Mouse (Mus musculus) frontal cortex, adult (tissue): Measurements from ENCODE around the gene Lsg1.

Experiments used
- ATAC-seq: cut with Nextera tagmentation; 2 replicates; pipeline ENCODE4 v1.9.2; 2017; ENCODE audit warnings: mild to moderate bottlenecking, moderate library complexity, mixed read lengths; ENCODE audit not compliant: low TSS enrichment

The Lsg1 gene

DNA sequence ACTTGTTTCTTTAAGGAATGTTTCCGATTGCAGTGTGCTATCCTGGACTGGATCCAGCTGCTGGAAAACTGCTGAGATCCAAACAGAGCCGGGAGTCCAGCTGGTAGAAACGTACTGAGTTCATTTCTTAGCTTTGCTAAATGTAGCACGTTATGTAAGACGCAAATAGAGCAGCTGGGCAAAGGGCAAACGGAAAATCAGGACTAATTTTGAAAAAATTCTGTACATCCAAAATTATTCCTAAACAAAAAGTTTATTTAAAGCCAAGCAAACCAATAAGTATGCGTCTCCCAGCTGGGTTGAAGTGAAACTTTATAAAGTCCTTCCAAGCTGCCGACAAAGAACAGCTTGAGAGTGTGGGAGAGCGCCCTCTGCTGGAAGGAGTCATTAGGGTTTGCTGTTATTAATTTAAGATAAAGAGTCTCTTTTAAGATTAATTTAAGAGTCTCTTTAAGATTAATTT is 67.0 kb downstream of the Lsg1 start:
- peak; percentile 60 for ATAC-seq

DNA sequence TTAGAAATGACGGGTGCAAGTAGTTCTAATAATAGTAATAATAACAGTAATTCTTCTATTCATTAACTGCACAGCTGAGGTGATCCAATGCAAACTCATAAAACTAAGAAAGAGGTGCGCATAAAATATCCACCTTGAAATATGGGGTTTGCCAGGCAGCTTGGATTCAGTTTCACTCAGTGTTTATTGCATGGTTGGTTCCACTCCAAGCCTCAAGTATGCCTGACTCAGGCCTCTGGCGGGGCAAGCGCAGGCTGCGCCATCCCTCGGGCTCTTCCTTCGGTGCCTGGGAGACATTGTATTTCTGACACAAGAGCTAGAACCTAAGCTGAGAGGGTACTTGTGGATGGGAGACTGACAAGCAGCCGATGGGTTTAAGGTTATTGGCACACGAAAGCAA is 68.8 kb downstream of the Lsg1 start:
- ATAC-seq = no peak

DNA sequence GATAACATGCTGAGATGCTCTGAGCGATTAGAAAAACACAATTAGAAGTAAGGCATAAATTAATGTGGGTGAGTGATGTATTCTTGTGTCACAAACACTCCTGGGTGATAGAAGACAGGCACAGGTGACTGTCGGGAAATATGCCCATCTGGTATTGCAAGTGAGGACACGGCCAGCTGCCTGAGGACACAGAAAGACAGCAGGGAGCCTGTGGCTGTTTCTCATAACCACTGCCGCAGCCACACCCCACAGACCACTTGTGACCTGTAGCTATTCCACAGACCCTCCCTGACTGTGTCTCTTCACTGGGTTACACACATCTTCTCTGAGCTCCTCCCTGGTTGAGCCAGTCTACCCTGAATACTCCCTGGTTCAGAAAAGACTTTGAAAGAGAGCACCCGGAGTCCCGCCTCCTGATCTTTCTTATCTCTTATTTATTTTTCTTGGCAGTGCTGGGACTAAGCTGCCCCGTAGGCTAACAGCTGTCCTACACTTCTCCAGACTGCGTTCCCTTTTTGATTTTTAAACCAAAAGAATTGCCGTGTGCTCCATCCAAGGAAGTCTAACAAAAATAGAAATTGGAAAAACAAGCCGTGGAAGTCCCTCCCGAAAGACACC is 69.6 kb downstream of the Lsg1 start:
- no peak for ATAC-seq

DNA sequence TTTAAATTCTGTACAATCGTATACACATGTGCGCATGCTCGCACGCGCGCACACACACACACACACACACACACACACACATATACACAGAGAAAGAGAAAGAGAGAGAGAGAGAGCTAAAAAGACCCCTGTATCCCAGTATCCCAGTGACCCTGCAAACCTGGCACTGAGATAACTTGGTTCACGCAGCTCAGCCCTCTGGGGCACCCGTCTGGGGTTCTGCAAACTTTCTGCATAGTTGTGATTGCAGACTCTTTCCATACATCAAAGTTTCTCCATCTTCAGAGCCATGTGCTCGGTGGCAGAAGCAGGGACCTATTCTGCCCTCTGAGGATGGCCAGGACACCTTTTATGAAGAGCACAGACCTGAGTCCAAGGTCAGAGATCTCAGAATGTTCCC is 70.4 kb downstream of the Lsg1 start:
- no peak for ATAC-seq

DNA sequence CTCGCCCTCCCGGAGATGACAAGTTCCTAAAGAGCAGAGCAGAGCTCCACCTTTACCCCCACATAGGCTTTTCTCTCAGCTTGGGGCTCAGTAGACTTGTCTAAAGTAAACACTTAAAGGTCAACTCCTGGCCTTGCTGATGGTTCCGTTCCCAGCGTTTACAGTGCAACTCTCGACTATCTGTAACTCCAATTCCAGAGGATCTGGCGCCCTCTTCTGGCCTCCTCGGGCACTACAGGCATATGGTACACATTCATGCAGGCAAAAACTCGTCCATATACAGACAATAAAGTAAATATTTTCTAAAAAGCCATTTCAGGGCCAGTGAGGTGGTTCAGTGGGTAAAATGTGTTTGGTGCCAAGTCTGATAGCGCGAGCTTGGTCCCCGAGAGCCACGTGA is 72.0 kb downstream of the Lsg1 start:
- no peak for ATAC-seq

DNA sequence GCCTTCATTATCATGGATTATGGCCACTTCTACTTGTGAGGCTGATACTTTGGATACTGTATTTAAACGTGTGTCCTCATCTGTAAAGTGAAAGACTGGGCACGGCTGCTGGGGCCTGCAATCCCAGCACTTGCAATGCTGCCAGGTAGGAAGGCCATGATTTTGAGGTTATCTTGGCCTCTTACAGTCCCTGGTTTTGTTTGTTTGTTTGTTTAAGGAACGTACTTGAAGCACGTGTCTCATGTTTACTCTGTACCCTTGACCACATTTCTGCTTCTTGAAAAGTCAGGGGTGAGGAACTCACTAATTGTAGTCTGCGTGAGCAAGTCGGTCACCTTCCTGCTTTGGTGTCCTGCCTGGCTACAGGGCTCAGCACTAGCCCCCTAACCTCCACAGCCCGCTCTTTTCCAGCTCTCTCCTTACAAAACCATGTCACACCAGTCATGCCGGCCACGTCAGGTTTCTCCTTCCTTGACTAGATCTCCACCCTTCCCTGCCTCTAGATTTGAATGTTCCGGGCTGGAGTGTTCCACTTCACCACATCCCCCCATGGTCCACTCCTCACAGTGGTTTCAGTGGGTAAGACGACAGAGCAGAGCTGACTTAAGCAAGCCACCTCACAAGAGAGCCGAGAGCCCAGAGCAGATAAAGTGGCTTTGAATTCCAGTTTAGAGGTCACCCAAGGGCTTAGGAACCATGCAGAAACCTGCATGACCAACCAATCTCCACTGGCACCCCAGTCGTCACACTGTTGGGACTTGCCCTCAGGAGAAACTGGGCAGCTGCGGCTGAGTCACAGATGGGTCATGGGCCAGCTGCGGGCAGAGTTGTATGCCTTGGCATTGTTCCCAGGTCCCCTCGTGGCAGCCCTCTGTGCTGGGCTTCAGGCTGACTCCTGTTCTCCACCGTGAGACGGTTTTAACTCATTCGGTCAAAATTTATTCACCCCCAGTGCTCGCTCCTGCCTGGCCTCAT is 74.1 kb downstream of the Lsg1 start:
- ATAC-seq = no peak

DNA sequence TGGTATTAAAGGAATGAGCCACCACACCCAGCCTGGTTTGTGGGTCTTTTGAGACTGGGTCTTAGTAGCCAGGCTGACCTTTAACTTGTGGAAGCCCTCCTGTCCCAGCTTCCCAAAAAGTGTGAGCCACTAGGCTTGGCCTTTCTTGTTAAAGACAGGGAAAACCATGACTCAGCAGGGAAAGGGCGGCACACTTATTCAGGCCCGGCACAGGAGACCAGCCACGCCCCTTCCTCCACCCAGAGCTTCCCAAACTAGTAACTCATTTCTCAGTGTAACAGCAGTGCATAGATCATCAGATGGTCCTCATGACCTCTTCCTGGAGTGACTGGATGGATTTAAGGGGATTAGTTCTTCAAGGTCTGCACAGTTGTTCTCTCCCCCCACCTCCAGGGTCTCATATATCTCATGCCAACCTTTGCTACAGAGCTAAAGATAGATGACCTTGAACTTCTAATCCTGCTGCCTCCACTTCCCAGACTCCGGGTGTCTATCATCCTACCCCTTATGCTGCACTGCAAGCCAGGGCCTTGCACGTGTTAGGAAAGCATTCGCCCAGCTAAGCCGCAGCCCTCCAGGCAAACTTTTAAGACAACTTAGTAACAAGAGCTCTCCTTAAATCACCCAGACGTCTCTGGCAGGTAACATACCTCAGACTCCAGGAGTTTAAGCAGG is 74.9 kb downstream of the Lsg1 start:
- ATAC-seq = no peak

DNA sequence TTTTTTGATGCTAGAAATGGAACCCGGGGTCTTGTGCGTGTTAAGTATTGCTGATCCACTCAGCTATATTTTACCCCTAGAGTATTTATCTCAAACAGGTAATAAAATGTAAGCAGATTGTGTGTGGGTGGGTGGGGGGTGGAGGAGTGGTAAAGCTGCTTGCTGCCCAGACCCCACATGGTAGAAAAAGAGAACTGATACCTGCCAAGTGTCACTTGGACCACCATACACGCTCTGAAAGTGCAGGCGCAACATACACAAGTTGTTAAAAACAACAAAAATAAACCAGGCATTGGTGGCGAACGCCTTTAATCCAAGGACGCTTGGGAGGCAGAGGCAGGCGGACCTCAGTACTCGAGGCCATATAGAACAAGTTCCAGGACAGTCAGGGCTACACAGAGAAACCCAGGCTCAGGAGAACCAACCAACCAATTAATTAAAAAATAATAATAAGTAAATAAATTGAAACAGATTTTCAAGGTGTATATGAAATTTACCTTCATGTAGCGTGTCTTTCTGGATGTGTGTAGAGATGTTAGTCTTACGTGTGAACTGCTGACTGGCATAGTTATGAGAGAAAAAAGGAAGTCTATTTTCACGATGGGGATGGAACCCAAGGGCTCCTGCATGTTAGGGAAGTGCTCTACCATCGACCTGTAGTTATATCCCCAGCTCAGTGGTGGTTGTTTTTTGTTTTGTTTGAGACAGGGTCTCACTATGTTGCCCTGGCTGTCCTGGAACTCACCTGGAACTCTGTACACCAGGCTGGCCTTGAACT is 75.6 kb downstream of the Lsg1 start:
- no peak for ATAC-seq

DNA sequence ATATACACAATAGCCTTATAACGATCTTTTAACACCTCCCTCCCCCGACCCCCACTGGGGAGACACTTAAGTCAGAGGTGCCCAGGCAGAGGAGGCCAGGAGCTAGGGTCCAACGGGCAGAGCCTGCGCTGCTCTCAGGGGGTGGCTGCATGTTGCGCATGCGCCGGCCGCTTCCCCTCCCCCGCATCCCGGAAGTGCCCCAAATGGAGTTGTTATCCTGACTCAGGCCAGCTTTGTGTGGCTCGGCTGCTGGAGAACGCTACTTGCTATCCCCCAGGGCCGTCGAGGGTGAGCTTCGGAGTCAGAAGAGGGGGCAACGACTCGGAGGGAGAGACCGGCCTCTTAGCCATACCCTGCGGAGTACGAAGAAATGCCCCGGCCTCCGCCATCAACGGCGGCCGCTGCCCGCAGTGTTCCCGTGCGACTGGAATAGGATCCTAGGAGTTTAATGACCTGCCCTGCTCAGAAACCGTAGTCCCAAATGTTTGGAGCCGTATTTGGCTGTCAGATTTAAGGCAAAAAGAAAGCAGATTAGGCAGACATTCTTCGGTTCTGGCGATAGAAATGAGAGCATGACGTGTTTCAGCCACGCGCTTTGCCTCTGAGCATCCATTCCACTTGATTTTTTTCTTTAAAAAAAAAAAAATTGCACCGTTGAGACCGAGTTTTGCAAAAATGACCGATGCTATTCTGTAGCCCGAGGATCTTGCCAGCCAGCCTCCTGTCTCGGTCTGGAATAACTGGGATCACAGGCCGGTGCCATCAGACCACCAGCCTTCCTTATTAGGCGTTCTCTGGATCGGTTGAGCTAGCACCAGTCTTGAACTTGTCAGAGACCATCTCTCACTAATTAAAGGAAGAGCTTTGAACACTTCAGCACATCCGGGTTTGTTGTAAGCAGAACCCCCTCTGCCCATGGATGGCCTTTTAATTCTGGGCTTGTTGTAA is 76.6 kb downstream of the Lsg1 start:
- peak; percentile 85 for ATAC-seq
